Mouse (Mus musculus): Measurements from ENCODE around the gene Dhrs1.

The Dhrs1 gene

DNA sequence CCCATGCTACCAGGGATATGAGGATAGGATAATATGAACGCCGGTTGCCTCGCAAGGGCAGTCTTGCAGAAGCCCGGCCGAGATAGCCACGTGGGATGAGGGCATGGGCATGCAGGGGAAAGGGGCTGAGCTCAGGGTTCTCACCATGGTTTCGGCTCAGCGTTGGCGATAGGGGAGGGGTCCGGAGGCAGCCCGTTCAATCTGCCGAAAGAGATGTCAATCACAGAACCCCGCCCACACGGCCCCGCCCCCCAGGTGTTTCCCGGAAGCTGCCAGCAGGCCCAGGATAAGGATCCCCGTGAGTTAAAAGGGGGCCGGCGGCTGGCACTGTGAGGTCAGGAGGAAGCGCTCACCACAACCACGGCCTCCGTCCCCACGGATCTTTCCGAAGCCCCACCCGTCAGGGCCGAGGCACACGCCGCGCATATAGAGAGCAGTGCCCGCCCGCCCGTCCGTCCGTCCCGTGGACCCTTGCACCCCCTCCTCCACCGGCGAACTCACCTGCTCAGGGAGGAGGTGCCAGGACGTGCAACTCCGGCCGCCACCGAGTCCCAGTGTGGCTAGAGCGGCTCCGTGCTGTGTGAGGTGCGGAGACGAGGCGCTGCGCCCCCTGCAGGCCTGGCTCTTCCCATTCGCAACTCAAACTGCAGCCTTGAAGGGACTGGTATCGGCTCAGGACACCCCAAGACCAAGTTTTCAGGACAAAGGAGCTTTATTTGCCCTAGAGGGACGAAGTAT is 23.6 kb downstream of the Dhrs1 start, which contains the start of gene Rabggta:
Gene Rabggta, minus strand, starts transcription at position 564 of the 738 bp plus-strand sequence.
- peak; percentile 89 for DNase-seq (ENCODE audit: low read depth, low spot score)

DNA sequence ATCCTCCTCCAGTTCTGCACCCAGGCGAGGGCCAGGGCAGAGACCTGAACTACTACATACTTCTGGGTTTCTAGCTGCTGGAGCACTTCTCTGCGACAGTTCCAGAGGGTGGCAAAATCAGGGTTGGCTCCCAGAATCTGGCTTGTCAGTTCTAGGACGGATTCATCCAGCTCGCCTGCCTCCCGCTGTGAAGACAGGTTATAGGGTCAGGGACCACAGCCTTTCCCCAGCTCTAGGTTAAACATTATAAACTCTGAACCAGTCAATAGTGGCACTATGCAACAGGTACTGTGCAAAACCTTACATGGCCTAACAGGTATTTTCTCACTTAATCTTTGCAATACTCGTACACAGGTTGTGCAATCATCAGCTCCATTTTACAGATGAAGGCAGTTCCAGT is 24.4 kb downstream of the Dhrs1 start:
- DNase-seq (ENCODE audit: low read depth, low spot score) = no peak

DNA sequence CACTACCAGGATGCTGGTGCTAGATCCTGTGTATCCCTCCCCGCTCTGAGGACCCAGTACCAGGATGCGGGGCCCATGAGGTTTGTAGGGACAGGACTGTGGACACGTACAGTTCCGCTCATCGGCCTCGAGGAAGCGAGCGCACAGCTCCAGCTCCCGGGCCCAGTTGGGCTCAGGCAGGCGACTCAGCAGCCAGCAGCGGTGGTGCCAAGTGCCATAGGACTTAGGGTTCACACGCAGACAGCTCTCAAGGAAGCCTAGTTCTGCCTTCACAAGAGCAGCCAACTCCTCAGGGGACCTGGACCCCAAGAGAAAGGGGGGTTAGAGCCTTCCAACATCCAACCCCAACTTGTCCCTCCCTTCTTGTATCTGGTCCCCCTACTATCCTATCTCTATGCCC is 24.8 kb downstream of the Dhrs1 start:
- DNase-seq (ENCODE audit: low read depth, low spot score) = no peak

- DNase-seq (ENCODE audit: low read depth, low spot score) = no peak
These were observed 25.8 kb downstream of the Dhrs1 start for GRCm38 (mm10) chr14:55719737-55720136.

DNA sequence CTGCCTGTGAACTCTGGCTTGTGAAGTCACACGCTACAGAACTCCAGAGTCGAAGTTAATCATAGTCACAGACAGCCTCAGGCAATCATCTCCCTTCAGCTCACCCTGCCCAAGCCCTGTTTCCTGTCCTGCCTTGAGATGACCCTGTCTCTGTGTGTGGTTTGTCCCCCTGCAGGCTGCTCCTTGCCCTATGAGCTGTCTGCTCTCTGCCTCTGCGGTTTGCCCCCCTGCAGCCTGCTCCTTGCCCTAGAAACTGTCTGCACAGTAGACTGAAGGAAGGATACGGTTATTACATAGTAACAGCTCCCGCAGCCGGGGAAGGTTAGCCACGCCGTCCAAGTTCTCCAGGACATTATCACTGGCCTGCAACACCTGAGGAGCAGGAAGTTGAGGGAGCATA is 28.6 kb downstream of the Dhrs1 start:
- no peak for DNase-seq (ENCODE audit: low read depth, low spot score)

GRCm38 (mm10) chr14:55716271-55716670 is 29.2 kb downstream of the Dhrs1 start:
- DNase-seq (ENCODE audit: low read depth, low spot score) = no peak

DNA sequence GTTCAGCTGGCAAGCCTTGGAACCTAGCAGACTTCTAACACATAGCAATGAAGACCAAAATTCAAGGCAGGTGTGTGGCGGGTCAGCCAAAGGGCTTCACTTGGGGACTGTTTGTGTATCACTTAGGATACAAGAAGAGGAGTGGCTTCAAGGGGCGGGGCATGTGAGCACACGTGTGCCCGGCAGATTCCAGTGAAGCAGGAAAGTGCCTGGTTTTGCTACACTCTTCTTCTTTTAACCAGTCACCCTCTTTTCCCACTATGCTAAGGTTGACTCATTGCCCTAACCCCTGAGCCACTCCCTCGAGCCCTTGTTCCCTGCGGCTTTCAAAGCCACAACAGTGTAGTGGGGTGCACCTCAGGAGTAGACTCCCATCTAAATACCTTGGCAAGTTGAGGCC is 30.6 kb downstream of the Dhrs1 start:
- no peak for DNase-seq (ENCODE audit: low read depth, low spot score)

DNA sequence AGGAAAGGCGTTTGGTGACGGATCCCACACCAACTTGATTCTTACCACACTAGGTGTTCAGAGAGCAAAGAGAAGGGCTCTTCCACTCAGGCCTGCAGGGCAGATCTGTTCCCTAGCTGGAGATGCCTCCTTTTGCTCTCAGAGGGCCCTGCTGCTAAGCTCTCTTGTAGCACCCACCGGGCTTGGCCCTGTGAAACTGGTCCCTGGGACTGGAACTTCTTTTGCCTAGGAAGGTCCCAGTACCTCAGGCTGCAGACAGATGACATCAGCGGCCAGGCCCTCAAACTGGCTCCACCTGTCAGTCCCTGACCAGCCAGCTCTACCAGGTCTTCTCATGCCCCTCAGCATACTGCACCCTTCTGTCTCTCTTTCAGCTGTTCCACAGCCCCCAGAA is 31.8 kb downstream of the Dhrs1 start, which contains the start of gene Tgm1:
Gene Tgm1, minus strand, starts transcription at position 198 of the 394 bp plus-strand sequence.
- no peak for DNase-seq (ENCODE audit: low read depth, low spot score)

DNA sequence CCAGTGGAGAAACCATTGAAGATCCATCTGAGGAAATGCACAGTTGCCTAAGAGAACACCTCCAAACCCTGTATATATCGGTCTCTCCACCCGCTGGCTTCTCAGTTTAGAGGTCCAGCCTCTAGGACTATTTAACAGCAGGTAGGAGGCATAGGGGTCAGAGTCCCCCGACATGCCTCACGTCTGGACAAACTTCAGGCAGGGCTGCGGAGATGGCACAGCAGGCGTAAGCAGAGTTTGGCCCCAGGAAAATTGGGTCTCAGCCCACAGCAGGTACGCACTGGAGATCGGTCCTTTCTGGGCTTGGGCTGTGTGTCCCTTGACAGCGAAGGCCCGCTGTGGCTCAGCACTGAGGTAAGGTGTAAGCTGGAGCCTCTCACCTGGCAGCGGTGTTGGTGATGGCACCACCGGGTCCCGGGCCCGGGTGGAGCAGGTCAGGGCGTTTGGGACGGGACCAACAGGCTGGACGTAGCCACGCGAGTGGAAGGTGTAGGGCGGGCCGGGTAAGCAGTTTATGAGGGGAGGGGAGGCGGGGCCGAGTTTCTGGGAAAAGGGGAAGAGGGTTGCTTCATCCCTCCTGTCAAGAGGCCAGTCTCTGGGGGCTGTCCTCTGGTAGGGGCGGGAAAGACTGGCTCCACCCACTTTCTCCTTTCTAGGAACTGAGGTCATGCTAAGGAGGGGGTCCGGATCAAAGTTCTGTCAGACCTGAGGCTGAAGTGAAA is 32.3 kb downstream of the Dhrs1 start:
- no peak for DNase-seq (ENCODE audit: low read depth, low spot score)

DNA sequence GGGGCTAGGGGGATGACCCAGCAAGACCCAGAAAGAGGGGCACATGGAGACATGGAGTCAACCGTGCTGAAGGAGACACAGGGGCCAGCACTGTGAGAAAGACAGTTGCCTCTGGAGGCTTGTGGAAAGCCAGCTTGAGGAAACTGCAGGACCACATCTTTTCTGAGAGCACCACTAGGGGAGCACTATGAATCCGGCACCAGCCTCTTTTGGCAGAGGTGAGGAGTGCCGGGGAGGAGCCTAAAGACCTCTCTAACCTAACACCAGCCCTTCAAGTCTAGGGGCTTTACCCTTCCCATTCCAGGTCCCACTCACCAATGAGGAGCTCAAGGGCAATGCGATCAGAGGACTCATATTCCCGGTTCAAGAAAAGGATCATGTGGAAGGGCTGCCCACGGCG is 33.7 kb downstream of the Dhrs1 start:
- no peak for DNase-seq (ENCODE audit: low read depth, low spot score)

DNA sequence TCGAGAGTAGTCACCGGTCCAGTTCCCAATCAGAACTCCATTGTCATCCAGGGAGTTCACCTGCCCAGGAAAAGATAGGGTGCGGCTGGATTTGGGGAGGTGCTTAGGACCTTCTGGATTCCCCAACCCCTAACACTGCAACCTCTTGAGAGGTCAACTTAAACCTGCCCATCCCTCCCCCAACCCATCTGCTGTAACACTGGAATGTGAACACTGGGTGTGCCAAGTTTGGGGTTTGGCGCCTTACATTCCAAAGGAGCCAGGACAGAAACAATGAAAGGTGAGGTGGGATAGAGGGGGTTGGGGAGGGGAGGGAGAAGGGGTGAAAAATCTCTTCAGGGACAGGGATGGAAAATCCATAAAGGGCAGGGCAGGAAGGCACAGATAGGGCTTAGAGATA is 36.0 kb downstream of the Dhrs1 start:
- DNase-seq (ENCODE audit: low read depth, low spot score) = no peak

- no peak for DNase-seq (ENCODE audit: low read depth, low spot score)
These were observed 38.1 kb downstream of the Dhrs1 start for GRCm38 (mm10) chr14:55707397-55707796.

GRCm38 (mm10) chr14:55706051-55706600 is 39.4 kb downstream of the Dhrs1 start:
- DNase-seq (ENCODE audit: low read depth, low spot score) = no peak

- DNase-seq (ENCODE audit: low read depth, low spot score) = no peak
These were observed 42.7 kb downstream of the Dhrs1 start for GRCm38 (mm10) chr14:55702761-55703160.

- DNase-seq (ENCODE audit: low read depth, low spot score) = no peak
These were observed 44.4 kb downstream of the Dhrs1 start for GRCm38 (mm10) chr14:55701131-55701530.

DNA sequence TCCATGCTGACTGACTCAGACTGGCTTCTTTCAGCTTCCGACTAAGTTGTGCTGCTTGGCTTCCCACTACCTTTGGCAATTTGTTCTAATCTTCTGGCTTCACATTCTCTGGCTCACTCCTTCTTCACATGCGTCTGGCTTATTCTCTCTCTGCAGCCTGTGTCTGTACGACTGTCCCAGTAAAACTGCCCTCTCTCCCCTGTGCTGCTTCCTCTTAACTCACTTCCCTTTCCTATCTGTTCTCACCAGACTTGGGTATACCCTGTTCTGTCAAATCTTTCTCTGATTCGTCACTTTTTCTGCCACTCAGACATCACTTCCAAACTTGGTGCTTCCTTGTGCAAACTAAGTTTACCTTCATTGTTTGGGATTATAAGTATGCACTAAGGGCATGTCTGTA is 48.3 kb downstream of the Dhrs1 start:
- DNase-seq (ENCODE audit: low read depth, low spot score) = no peak

DNA sequence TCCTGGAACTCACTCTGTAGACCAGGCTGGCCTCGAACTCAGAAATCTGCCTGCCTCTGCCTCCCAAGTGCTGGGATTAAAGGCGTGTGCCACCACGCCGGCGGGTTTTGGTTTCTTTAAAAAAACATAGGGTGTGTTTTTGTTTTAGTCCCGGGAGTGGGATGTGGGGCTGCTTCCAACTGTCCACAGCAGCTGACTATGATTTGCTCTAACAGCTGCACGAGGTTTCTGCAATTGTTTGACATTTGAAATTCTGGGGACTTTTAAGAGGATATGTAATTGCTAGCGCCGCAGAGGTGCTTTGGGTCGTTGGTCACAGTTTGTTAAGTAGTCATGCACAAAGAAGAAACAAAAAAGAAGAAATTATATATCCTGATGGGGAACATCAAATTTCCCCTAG is 56.1 kb downstream of the Dhrs1 start:
- DNase-seq (ENCODE audit: low read depth, low spot score) = no peak
